Mouse (Mus musculus) urinary bladder, postnatal 0 days (tissue): ENCODE measurements around the gene Cavin3. TPM values are rescaled to one million over a fixed set of nuclear protein-coding genes. Genes with fewer than 3 reads are reported as not detected.

ENCODE experiments used
- polyA plus RNA-seq: library from polyadenylated mRNA; unstranded; fragments of >200 nt; fragmentation: Nextera tagmentation; extraction: Ambion mirVana; gene quantifications from 2 replicates; pipeline ENCODE4 v1.2.1, GENCODE M21; 2015

The Cavin3 gene
- 609 and 647 TPM in 2 replicates for polyA plus RNA-seq

GRCm38 (mm10) chr7:105481505-105482411 is at the start of gene Cavin3:
Gene Cavin3 (minus strand): TSS chr7:105482300.

Other genes with a start within 250 kb of the Cavin3 start
- gene Olfr688, start 194.2 kb downstream of the Cavin3 start, polyA plus RNA-seq: not detected in 2 replicates
- not detected in 2 replicates for gene Olfr689, start 171.1 kb downstream of the Cavin3 start, polyA plus RNA-seq
- gene Olfr690, start 148.2 kb downstream of the Cavin3 start, polyA plus RNA-seq: not detected in 2 replicates
- gene Olfr691, start 140.0 kb downstream of the Cavin3 start, polyA plus RNA-seq: not detected in 2 replicates
- not detected in 2 replicates for gene Olfr692, start 114.1 kb downstream of the Cavin3 start, polyA plus RNA-seq
- not detected in 2 replicates for gene Gm5901, start 107.3 kb downstream of the Cavin3 start, polyA plus RNA-seq
- gene Fam160a2, start 82.2 kb downstream of the Cavin3 start, polyA plus RNA-seq: 24.4 and 25.0 TPM in 2 replicates
- 0.07 TPM in 1 of 2 replicates, not detected in the other for gene Cnga4, start 77.7 kb downstream of the Cavin3 start, polyA plus RNA-seq
- not detected in 2 replicates for gene Cckbr, start 56.6 kb downstream of the Cavin3 start, polyA plus RNA-seq
- 28.9 and 31.0 TPM in 2 replicates for gene Smpd1, start 72.1 kb upstream of the Cavin3 start, polyA plus RNA-seq
- gene Apbb1, start 99.4 kb upstream of the Cavin3 start, polyA plus RNA-seq: 20.1 and 20.4 TPM in 2 replicates
- 0.79 and 2.3 TPM in 2 replicates for gene Hpx, start 117.8 kb upstream of the Cavin3 start, polyA plus RNA-seq
- 36.2 and 40.7 TPM in 2 replicates for gene Trim3, start 151.3 kb upstream of the Cavin3 start, polyA plus RNA-seq
- 202 and 204 TPM in 2 replicates for gene Timm10b, start 157.8 kb upstream of the Cavin3 start, polyA plus RNA-seq
- 50.8 and 51.2 TPM in 2 replicates for gene Arfip2, start 158.1 kb upstream of the Cavin3 start, polyA plus RNA-seq
- 27.3 and 48.5 TPM in 2 replicates for gene Gm45799, start 158.3 kb upstream of the Cavin3 start, polyA plus RNA-seq
- gene Dnhd1, start 168.5 kb upstream of the Cavin3 start, polyA plus RNA-seq: 0.42 and 0.56 TPM in 2 replicates